Mouse (Mus musculus) CD4-positive helper T cell, adult 2 months (primary cell): Measurements from ENCODE around the gene Pitpnm1.

Source experiments
- DNase-seq: peaks from one replicate; pipeline ENCODE4 v3.0.0-alpha.2; 2012; ENCODE audit warnings: low read depth, missing footprints, low spot score

Pitpnm1 gene

DNA sequence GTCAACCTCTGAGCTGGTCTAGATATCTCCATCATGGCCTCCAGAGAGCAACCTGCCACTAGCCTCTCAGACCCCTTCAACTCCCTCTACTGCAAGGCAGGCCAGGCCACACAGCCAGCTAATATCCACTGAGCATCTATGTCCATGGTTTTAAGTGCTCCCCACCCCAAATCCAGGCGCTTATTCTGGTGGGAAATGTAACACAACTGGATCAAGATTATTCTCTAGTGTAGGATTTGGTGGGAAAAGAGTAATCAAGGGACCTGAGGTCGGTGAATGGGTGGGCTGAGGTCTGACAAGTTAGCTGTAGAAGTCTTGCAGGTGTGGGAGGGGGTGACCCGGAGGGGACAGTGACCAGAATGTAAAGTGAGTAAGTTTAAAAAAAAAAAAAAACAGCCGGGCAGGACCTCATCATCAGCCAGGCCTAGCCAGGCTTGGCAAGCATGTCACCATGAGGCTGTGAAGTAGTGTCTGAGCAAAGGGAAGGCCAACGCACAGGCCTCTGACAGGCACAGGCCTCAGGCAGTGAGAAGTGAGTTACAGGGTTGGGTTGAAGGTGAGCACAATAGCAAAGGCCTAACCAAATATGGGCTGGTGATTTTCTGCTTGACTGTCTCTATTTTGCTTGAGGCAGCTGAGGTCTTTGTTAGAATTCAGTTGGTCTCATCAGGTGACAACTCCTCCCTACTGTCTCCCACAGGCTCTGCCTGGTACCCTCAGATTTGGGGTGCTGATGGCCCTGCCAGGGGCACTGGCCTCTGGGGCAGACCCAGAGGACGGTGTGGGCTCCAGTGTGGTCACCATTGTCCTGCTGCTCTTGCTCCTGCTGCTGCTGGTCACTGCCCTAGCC is 55.6 kb downstream of the Pitpnm1 start:
- DNase-seq: peak; percentile 43

DNA sequence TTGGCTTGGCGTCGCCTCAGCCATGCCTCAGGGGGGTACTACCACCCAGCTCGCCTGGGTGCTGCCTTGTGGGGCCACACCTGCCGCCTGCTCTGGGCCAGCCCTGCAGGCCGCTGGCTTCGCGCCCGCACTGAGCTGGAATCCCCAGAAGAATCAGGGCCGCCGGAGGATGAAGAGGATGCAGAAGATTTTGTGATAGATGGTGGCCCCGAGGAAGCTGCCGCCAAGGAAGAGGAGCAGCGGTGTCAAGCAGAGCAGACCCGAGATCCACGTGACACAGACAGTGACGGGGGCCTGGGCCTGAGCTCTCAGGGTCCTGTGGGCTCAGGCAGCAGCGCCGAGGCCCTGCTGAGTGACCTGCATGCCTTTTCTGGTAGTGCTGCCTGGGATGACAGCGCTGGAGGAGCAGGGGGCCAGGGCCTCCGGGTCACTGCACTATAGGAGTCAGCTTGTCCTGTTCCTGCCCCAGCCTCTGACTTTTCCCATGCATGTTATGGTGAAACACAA is 56.3 kb downstream of the Pitpnm1 start:
- DNase-seq: peak; percentile 32

DNA sequence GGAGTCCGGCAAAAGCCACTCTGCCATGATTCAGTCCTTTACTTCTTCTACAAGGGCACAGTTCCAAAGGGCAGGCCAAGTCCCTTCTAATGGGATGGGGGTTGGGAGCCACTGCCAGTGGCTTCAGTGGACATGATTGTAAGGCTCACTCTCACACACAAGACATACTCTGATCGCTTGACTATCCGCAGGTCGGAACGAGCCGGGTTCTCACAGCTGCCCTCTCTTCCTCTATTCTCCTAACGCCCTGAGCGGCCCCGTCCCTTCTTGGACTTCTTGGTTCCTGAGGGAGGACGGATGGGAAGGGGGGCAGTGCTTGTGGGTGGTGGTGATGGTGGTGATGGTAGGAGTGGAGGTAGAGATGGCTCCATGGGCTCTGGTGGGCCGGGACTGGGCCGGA is 57.0 kb downstream of the Pitpnm1 start:
- DNase-seq: no peak

DNA sequence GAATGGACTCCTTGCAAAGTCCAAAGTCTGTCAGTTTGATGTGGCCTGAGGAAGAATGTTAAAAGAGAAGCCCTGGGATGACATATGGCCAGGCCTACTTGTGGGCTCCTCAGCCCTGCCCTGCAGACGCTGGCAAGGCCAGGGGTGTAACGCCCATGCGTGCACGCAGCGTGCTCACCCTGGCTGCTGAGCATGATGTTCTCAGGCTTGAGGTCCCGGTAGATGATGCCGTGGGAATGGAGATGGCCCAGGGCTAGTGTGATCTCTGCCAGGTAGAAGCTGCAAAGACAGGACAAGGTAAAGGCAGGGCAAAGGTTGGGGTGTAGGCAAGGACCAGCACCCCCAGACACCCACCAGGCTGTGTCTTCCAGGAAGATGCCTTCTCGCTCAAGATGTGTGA is 59.3 kb downstream of the Pitpnm1 start:
- DNase-seq: no peak

DNA sequence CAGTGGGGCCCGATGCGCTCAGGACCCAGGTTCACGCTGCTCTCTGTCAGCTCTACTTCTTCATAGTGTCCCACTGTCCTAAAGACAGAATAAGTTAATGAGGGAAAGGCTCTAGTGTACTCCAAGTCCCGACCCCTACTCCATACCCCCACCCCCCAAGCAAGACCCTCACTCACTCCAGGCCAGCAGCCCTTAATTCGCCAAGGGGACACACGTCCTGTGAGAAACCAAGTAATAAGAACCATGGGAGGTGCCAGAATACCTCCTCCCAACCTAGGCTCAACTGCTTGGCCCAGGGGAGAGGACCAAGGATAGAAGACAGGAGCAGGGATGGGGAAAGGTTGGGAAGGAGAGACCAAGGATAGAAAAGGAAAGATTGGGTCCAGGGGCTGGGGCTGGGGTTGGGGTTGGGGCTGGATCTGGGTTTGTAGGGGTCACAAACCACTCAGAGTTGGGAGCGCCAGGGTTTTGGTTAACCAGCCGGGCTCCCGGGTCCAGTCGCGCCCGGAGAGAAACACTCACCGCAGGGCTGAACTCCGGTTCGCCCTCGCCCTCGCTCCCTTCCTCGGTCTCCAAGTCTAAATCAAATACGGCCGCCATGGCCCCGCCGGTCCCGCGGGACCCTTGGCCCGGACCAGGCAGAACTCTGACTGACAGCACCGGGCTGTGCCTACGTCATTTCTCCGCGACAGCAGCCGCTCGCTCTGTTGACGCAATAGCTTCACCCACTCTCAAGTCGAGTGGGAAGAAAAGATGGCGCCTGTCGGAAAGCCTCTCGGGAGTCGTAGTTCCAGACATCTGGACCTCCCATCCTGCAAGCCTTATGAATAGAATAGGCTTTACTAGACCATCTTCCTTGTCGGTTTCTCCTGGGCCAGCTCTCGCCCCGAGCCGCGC is 63.1 kb downstream of the Pitpnm1 start, which contains the start of gene Rps6kb2:
Gene Rps6kb2 (minus strand): TSS at position 709 of the 897 bp plus-strand sequence.
- DNase-seq: peak; percentile 95

DNA sequence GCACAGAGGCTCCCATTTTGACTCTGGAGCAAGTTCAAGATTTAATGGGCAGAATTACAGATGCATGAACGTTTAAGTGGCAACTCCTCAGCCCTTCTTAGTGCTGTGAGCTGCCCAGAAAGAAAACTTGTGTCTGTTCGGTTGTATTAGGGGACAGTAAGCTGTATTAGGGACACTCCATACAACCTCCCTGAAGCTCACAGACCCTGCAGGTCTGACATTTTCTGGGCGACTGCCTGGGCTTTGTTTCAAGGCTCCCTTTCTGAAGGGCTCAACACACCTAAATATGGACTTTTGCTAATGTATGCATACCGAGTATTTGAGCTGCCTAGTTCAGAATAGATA is 63.7 kb downstream of the Pitpnm1 start:
- no peak for DNase-seq
